Mouse (Mus musculus) adrenal gland, postnatal 4 days (tissue): ENCODE measurements around the gene Pth2. TPM values are rescaled to one million over a fixed set of nuclear protein-coding genes. Genes with fewer than 3 reads are reported as not detected.

Experiments used
- DNase-seq, 2 experiments: peaks; one replicate each; pipeline ENCODE4 v3.0.0; 2021 to 2022; ENCODE audit warnings: low spot score in 2 of 2, mixed read lengths in 2 of 2
- total RNA-seq, 2 experiments: library from RNA; stranded (reverse); gene quantifications; 2 replicates each; pipeline ENCODE4 v1.2.3; 2021

Pth2 gene
- total RNA-seq, 2 experiments from 2014 or later: not detected

DNA sequence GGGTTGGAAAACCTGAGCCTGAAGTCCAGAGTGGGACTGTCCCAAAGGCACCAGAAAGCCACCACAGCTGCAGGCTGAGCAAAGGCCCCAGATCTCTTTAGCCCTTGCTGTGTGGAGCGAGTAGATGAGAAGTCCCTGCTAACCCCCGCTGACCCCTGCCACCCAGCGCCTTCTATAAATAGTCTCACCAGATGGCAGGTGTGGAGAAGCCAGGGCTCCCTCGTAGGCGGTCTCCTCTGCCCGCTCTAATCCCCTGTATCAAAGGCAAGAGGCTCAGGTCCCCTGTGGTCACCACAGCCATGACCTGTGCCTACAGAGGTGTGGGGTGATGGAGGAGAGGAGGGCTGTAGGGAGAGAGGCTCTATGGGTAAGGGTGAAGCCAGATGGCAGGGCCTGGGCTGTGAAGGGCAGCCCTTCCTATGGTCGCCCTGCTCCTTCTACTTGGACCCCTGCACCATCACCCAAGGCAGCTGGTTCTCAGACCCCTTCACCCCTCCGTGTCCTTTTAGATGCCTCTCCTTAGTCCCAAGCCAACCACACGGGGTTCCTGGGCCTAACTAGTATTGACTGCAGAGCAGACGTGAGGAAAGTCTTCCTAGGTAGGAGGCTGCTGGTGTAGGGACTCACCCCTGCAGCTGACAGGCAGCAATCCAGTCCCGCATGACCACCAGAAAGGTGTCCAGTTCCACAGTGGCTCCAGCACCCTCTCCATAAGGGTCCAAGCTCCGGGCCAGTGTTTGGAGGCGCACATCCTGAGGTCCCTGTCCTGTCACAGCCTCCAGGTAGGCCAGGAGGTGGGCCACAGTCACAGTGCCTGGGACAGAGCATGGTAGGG, 14.8 kb downstream of the Pth2 start:
- DNase-seq: no peak

GRCm38 (mm10) chr7:45196176-45196535, 15.4 kb downstream of the Pth2 start:
- no peak for DNase-seq

DNA sequence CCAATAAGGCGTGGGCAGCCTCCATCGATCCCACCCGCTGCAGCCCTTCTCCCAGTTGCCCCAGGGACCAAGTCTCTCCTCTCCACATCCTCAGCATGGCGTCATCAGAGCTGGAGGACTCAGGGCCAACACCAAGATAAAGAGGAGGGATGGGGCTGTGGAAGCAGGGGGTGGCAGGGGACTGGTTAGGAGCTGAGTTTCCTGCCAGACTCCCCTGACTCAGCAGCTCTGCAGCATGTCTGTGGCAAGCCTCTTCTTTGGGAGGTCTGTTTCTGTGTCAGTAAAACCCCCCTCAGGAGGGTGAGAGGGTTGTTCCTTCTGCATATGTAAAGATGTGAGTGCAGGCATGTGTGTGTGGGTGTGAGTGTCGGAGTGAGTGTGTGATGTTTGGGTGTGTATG, 16.2 kb downstream of the Pth2 start:
- DNase-seq: no peak

GRCm38 (mm10) chr7:45198435-45198834, 17.6 kb downstream of the Pth2 start:
- peak in 1 of 2 experiments; percentile 62 for DNase-seq

DNA sequence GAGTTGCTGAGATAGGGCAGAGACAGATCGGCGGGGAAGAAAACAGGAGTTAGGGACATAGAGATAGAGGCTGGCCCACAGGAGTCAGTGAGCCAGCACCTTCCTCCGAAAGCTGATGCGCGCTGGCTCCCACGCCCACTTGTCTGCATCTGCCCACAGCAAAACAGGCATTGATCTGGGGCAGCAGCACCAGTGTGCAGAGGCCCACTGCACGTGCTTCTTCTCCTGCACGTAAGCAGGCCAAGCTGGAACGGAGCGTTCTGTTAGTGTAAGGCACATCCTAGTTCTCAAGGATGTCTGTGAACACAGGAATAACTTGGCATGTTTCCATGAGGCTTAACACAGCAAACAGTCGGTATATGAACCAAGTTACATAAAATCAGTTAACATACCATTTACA, 18.2 kb downstream of the Pth2 start:
- no peak for DNase-seq

GRCm38 (mm10) chr7:45202654-45203053, 21.9 kb downstream of the Pth2 start:
- no peak for DNase-seq

- peak; percentile 44 to 74 for DNase-seq
These were observed 23.8 kb downstream of the Pth2 start, which contains the start of gene Ccdc155 for GRCm38 (mm10) chr7:45204380-45205143. Gene Ccdc155, minus strand, starts transcription at chr7:45204892.

DNA sequence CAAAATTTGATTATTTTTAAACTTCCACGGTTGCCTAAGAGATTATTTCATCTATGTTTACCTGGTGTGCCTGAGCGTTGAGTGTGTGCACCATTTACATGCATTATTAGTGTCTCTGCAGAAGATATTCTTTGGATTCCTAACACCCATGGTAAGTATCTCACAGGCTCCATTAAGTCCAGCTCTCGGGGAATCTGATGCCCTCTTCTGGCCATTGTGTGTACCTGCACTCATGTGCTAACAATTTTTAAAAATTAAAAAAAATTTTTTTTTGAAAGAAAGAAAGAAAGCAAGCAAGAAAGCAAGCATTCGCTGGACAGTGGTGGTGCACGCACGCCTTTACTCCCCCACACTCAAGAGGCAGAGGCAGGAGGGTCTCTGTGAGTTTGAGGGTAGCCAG, 27.5 kb downstream of the Pth2 start:
- no peak for DNase-seq

- DNase-seq: no peak
These were observed 30.3 kb downstream of the Pth2 start for GRCm38 (mm10) chr7:45211070-45211469.

DNA sequence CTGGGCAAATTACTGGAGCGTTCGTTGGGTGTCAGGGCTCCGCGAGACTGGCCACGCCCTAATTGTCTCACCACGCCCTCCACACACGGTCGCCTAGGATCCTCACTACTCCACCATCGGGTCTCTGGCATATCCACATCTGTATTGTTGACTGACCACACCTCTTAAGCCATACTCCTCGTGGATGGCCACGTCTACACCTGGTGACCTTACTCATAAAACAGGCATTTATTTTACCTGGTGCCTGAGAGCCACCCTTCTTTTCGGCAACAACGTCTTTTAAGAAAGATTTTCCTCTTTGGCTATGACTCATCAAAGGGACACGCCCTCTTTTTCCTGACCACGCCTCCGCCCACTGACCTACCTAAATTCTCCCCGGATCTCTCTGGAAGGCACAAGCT, 31.1 kb downstream of the Pth2 start, which contains the start of gene Dkkl1:
Dkkl1 (minus strand) TSS at position 297 of the 401 bp plus-strand sequence.
- DNase-seq: no peak

DNA sequence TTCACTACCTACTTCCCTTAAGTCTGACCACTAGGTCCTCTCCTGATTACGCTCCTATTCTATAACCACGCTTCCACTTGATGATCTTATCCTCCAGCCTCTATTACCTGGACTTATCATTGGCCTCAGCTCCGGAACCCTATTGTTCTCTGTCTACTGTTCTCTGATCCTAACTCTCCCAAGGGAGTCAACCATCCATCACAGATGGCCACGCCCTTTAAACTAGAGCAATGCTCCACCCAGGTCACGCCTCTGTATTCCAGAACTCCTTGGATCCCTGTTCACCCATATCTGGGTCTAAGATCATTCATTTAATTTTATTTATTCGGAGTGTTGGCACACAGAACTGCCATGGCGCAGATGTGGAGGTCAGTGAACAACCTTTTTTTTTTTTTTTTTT, 31.6 kb downstream of the Pth2 start:
- DNase-seq: no peak

GRCm38 (mm10) chr7:45213708-45214107, 32.9 kb downstream of the Pth2 start:
- no peak for DNase-seq

GRCm38 (mm10) chr7:45215673-45216441, 35.1 kb downstream of the Pth2 start, which contains the start of gene Tead2:
Gene Tead2, plus strand, starts transcription at chr7:45215753.
- no peak for DNase-seq

DNA sequence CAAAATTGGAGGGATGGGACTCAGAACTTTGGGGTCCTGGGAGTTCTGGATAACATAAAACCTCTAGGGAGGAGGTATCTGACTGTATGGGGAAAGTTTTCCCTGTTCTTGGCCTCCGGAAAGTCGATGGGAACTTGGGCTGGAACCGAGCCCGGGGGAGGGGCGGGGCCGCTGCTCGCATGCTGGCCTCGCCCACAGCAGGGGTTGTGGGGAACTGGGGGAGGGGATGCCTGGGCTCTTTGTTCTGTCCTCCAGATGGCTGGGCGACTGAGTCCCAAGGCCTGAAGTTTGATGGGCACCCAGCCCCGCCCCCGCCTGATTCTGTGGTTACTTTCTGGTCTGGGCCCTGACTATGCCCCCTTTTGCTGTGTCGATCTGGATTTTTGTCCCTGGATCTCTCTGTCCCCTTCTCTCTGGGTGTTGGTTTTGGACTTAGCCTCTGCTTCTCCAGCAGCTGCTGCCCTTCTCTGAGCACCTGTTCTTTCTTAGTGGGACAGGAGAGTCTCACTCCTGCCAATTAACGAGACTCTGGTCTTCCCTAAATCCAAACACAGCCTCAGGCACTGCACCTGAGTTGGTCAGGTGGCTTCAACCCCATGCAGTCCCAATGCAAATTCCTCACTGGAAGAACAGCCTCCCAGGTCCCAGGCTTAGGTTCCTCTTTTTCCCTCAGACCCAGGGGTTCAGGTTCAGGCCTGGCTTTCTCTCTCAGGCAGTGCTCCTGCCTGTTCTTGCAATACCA, 35.8 kb downstream of the Pth2 start:
- peak in 1 of 2 experiments; percentile 32 for DNase-seq

DNA sequence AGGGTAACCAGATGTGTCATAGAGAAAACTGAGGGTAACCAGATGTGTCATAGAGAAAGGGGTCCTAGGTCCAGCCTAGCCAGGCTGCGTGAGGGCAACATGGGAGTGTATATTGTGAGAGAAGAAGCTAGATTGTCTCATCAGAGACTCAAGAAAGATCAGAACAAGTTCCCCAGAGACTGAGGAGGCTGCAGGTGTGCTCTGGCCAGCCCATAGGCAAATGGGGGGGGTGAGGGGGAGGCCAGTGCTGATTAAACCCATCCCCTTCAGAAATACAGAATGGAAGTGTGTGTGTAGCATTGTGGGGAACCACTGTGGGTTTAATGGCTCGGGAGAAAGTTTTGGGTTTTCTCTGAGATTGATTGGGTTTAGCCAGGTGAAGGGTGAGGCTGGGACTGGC, 40.9 kb downstream of the Pth2 start:
- no peak for DNase-seq

- DNase-seq: no peak
These were observed 44.0 kb downstream of the Pth2 start for GRCm38 (mm10) chr7:45224826-45225225.

DNA sequence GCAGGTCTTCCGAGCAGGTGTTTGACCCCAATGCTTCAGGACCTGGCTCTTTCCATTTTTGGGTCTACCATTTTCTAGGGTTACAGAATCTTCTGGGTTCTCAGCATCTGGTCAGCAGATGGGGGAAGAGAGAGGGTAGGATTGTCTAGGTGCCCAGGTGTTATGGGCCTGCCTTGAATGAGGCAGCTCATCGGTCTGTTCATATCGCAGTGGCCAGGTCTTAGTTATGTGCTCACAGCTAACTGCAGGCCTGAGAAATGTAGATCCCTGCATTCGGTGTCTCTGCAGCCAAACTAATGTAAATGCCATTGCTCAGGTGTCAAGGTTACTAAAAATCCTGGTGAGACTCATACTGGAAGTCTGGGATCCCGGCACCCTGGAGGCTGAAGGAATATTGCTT, 45.6 kb downstream of the Pth2 start:
- DNase-seq: no peak

- no peak for DNase-seq
These were observed 47.8 kb downstream of the Pth2 start for GRCm38 (mm10) chr7:45228548-45228947.

DNA sequence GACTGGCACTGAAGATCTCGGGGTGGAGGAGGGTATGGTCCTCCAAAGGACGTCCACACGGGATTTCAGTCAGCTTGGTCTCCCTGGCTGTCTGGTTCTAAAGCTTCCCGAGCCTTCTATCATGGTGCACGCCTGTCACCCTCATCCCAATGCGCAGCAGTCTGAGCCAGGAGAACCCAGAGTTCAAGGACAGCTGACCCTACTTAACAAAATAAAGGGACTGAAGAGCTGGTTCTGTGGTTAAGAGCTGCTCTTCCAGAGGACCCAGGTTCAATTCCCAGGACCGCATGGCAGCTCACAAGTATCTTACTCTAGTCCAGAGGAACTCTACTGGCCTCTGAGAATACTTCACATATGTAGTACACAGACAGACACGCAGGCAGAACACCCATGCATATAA, 48.3 kb downstream of the Pth2 start:
- DNase-seq: no peak

DNA sequence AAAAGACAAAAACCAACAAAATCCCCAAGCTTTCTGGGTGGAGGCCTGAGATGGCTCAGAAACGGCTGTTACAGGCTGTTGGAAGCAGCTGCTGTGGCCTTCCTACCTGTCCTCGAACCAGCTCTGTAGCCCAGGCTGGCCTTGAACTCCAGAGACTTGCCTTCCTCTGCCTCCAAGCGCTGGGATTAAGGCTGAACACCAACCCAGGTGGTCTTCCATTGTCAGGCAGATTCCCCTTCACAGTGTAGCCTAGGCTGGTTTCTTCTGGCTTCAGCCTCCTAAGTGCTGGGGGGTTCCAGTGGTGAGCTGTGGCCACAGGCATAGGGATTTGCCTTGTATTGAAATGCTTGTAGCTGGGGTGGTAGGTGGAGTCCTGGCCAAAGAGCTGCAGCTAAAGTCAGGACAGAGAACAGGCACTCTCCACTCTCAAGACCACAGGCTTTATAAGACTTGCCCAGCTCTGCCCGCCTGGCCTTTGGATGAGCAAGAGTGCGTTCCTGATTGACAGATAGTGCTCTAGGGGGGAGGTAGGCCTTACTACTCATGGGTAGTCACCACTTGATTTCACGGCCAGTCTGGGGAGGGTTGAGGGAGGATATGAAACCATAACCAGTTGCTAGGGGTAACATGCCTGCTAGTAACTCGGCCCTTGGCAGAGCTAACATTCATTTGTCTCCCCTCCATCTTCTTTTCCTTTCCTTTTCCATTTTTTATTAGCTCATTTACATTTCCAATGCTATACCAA, 48.8 kb downstream of the Pth2 start:
- DNase-seq: no peak
